Mouse (Mus musculus): ENCODE measurements around the gene Tfb2m. TPM values are rescaled to one million over a fixed set of nuclear protein-coding genes. Genes with fewer than 3 reads are reported as not detected.

Tfb2m gene
- 1 to 10 TPM; 8.3 to 9.6 TPM for total RNA-seq (2023)

DNA sequence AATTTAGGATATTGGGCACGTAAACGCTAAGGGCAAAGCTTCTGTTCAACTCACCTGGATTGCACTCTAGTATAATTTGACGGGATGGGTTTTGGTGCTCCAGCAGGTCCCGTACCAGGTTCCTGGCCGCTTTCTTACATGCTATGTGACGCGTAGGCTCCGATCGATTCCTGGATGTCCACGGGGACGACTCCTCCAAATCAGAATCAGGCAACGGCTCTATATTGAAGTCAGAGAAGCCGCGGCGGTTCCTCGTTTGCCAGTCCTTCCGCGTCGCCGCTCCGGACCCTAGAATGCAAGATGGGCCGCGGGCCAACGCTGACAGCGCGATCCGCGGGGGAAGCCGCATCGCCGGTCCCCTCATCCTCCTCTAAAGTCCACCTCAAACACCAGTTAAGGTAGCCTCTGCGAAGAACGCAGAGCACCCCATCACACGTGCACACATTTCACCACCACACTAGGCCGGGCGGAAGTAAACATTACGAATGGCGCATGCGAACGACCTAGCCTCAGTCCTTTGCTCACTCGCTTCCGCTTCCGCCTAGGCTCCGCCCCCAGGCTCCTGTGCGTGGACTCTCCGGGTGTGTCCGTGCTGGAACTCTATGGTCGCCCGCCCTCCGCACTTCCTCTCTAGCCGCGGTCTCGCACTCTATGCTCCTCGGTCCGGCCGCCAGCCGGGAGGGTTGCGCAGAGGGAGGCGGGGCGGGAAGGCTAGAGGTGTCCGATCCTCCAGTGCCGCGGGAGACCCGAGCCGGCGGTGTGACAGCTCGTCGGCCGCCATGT, at the start of gene Tfb2m, which contains the start of gene Cnst:
Gene Tfb2m (minus strand): TSS at position 500 of the 783 bp plus-strand sequence.
Gene Cnst (plus strand): TSS at position 603 of the 783 bp plus-strand sequence.

DNA sequence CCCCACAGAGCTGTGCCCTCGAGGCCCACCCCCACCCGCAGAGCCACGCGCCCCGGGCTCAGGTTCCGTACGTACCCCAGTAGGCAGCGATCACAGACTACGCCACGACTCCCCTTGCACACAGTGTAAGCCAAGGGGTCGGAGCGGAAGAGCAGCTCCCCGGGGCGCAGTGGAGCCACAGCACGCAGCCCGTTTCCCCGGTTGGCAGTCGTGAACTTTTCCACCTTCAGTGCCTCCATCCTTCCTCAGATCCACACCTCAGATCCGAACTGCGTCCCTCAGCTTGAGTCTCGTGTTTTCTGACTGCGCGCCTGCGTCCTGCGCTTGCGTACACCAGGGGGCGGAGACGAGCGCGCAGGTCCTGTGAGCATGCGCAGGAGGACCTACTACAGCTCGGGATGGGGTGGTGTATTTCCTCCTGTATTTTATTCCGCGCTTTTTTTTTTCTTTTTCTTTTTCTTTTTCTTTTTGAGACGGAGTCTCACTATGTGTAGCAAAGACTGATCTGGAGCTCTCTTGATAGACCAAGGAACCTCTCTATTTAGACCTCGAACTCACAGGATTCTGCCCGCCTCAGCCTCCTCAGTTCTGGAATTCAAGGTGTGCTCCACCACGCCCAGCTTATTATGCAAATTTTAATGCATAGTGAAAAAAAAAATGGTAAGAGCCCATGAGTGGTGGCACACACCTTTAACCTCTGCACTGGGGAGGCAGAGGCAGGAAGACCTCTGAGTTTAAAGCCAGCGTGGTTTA, 28.2 kb downstream of the Tfb2m start, which contains the start of gene Smyd3:
Gene Smyd3 (minus strand): TSS at position 329 of the 753 bp plus-strand sequence.

Other genes with a start within 250 kb of the Tfb2m start
- gene Smyd3, start 28.2 kb downstream of the Tfb2m start, total RNA-seq (2023), result 1 to 10 TPM; 8.8 to 8.9 TPM
- 10 to 100 TPM; 31.3 to 32.8 TPM for gene Cnst, start 103 bp upstream of the Tfb2m start, total RNA-seq (2023)
- 1 to 10 TPM; 2.2 to 4.4 TPM for gene Sccpdh, start 121.9 kb upstream of the Tfb2m start, total RNA-seq (2023)
- gene Kif28, start 199.0 kb upstream of the Tfb2m start, total RNA-seq (2023), result not detected